Mouse (Mus musculus) bone marrow macrophage, adult 2 months (primary cell): ENCODE measurements around the gene Amn.

Source experiments
- CTCF ChIP-seq: IDR thresholded peaks from 2 replicates; pipeline ENCODE4 v1.5.1; 2012; ENCODE audit warnings: low read depth, mild to moderate bottlenecking, low read length, moderate library complexity
- POLR2A ChIP-seq: IDR thresholded peaks from 2 replicates; pipeline ENCODE4 v1.6.1; 2012; ENCODE audit warnings: mild to moderate bottlenecking, low read depth, low read length, borderline replicate concordance

DNA sequence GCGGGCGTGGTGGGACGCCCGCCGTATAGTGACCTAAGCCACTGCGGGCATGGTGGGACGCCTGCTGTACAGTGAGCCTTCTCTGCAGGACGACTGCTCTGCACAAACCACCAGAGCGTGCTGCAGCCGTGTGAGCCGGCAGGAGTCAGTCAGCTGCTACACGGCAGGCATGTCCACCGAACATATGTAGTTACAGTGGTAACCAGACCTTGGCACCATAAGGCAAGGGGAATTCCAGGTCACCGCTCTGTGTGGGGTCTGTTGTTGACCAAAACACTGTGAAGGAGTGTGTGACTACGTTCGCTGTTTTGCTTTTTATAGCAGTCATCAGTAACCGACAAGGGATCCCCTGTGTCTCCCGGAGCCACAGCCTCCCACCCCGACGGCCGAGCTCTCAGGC, 53.6 kb downstream of the Amn start:
- no peak for TF ChIP-seq CTCF
- no peak for TF ChIP-seq POLR2A
